18 mouse cellular contexts compared by ENCODE assay signal in the genomic region with DNA sequence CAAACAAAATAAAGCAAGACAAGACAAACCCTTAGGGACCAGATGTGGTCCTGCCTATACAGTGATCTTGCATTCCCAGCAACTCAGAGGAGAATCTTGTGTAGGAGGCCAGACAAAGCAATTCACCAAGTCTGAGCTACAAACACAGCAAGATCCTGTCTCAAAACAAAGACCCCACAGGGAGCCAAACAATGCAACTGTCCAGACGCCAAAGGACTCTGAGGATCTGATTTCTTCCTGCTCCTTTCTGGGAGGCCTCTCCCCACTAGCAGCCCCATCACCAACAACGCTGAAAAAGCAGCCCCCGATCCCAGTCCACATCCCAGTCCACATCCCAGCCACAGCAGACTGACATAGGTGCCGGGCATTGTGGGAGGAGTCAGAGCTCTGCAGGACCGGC. TPM values are rescaled to one million over a fixed set of nuclear protein-coding genes. Genes with fewer than 3 reads are reported as not detected.
DNase-seq lines count a peak whose midpoint lies in the region; ATAC-seq and TF ChIP-seq lines count a peak whose summit lies in the region.
"Had no signal": no experiment of that assay in that cellular context is flagged by ENCODE, and none has a peak within 500 bp of the region (broad histone marks: within the 10 kb centered on the region; RNA-seq: fewer than 3 reads in every experiment).

No protein-coding gene starts in this region.

- H3K27ac ChIP-seq in heart, embryonic 12.5 days (ENCODE audit: poor library complexity, severe bottlenecking) = no peak overlapping the region
- H3K27ac ChIP-seq in midbrain, embryonic 11.5 days (ENCODE audit: low read depth, low read length) = no peak overlapping the region
- H3K27ac ChIP-seq in midbrain, embryonic 13.5 days = no peak overlapping the region
- H3K27ac ChIP-seq in ES-E14 (ENCODE audit: insufficient read depth, low read depth, low read length, poor library complexity, severe bottlenecking) = peak overlapping the region; percentile 91
- H3K27ac ChIP-seq: embryonic facial prominence, embryonic 15.5 days; hindbrain, embryonic 13.5 days; intestine, embryonic 15.5 days; liver, embryonic 14.5 days; neural tube, embryonic 12.5 days had no signal

- H3K9ac ChIP-seq in heart, embryonic 12.5 days = 0 out of 2 replicates have a peak overlapping the region, but pooled peaks have one; percentile 17
- H3K9ac ChIP-seq in midbrain, embryonic 11.5 days (ENCODE audit: low read length) = peak overlapping the region; percentile 27; the same call in 1 of the 2 replicates
- H3K9ac ChIP-seq in midbrain, embryonic 13.5 days (replicated peaks) = no peak overlapping the region
- no peak overlapping the region for H3K9ac ChIP-seq in ES-E14 (ENCODE audit: insufficient read depth, low read depth, low read length, poor library complexity, severe bottlenecking)
- H3K9ac ChIP-seq: embryonic facial prominence, embryonic 15.5 days; hindbrain, embryonic 13.5 days; intestine, embryonic 15.5 days; liver, embryonic 14.5 days; neural tube, embryonic 12.5 days had no signal

- no peak for ATAC-seq in heart, embryonic 12.5 days (ENCODE audit: insufficient number of reproducible peaks, low FRiP score)
- no peak for ATAC-seq in midbrain, embryonic 11.5 days (ENCODE audit: low FRiP score)
- ATAC-seq in midbrain, embryonic 13.5 days = no peak
- no peak for ATAC-seq in inflammation-experienced regulatory T-cells, adult 6 months
- ATAC-seq: intestine, embryonic 15.5 days had no signal

- no peak overlapping the region for H3K4me2 ChIP-seq in heart, embryonic 12.5 days
- H3K4me2 ChIP-seq in midbrain, embryonic 11.5 days = no peak overlapping the region
- H3K4me2 ChIP-seq in midbrain, embryonic 13.5 days (replicated peaks) = no peak overlapping the region
- H3K4me2 ChIP-seq: embryonic facial prominence, embryonic 15.5 days; hindbrain, embryonic 13.5 days; intestine, embryonic 15.5 days; neural tube, embryonic 12.5 days had no signal

- in situ Hi-C loops in ES-E14 (cut with MboI; ENCODE audit: low sequenced_read_pairs in 2 of 2, unreplicated experiment in 2 of 2) = loop anchor here in 1 of 2 experiments (5.0 kb wide), 1 partner anchor 44 kb away; no protein-coding TSS in a partner anchor

- WGBS in heart, embryonic 12.5 days = 22% methylated on average over 5 of the region's 5 CpGs
- WGBS in midbrain, embryonic 11.5 days = 3% methylated on average over 5 of the region's 5 CpGs
- 1% methylated on average over 5 of the region's 5 CpGs for WGBS in midbrain, embryonic 13.5 days

- H3K4me1 ChIP-seq in heart, embryonic 12.5 days (replicated peaks) = peaks cover 58% of the 10 kb centered on the region
- H3K4me1 ChIP-seq in midbrain, embryonic 11.5 days (ENCODE audit: control insufficient read depth, insufficient read depth, low read length) = peaks cover 18% of the 10 kb centered on the region
- H3K4me1 ChIP-seq in midbrain, embryonic 13.5 days (replicated peaks) = peaks cover 24% of the 10 kb centered on the region
- H3K4me1 ChIP-seq in ES-E14 (ENCODE audit: control insufficient read depth in 2 of 2, insufficient read depth in 2 of 2, low read length in 2 of 2, poor library complexity in 1 of 2) = peaks cover 15 to 38% of the 10 kb centered on the region in 2 experiments

- no peak for DNase-seq in heart, adult 18-20 months
- peak; percentile 89 for DNase-seq in midbrain, embryonic 11.5 days (ENCODE audit: low spot score, missing footprints)
- peak; percentile 61 for DNase-seq in ES-E14 (ENCODE audit: low read depth, low spot score)
- peak; percentile 79 for DNase-seq in ZHBTc4 (ENCODE audit: low read depth, low spot score)
- no peak for DNase-seq in cerebellum, adult 18-20 months
- DNase-seq: cerebellum, adult 2 months; cerebellum, postnatal 36 days; gastrocnemius, postnatal 10 days; right cerebral cortex, postnatal 25 days had no signal

- H3K4me3 ChIP-seq in heart, embryonic 12.5 days = no peak overlapping the region
- no peak overlapping the region for H3K4me3 ChIP-seq in midbrain, embryonic 11.5 days (ENCODE audit: low read depth, low read length)
- H3K4me3 ChIP-seq in midbrain, embryonic 13.5 days (replicated peaks) = no peak overlapping the region
- no peak overlapping the region for H3K4me3 ChIP-seq in ES-E14 (ENCODE audit: insufficient read depth in 1 of 2, low read depth in 1 of 2, low read length in 2 of 2, poor library complexity in 1 of 2, severe bottlenecking in 1 of 2)
- H3K4me3 ChIP-seq: embryonic facial prominence, embryonic 15.5 days; hindbrain, embryonic 13.5 days; intestine, embryonic 15.5 days; neural tube, embryonic 12.5 days had no signal

- no peaks in the 10 kb centered on the region for H3K27me3 ChIP-seq in heart, embryonic 12.5 days (replicated peaks)
- no peaks in the 10 kb centered on the region for H3K27me3 ChIP-seq in midbrain, embryonic 11.5 days (ENCODE audit: control insufficient read depth, insufficient read depth, low read length)
- H3K27me3 ChIP-seq in midbrain, embryonic 13.5 days = peaks cover 10% of the 10 kb centered on the region; the same call in 1 of the 2 replicates
- H3K27me3 ChIP-seq: embryonic facial prominence, embryonic 15.5 days; neural tube, embryonic 12.5 days had no signal

- H3K36me3 ChIP-seq in heart, embryonic 12.5 days = 0 out of 2 replicates have a peak, but pooled peaks cover 7% of the 10 kb centered on the region
- H3K36me3 ChIP-seq in midbrain, embryonic 11.5 days (ENCODE audit: control insufficient read depth, insufficient read depth, low read length) = no peaks in the 10 kb centered on the region
- peaks cover 5% of the 10 kb centered on the region; the same call in 1 of the 2 replicates for H3K36me3 ChIP-seq in midbrain, embryonic 13.5 days
- H3K36me3 ChIP-seq in ES-E14 (ENCODE audit: control insufficient read depth, insufficient read depth, low read length, poor library complexity, severe bottlenecking) = peaks cover 7% of the 10 kb centered on the region
- H3K36me3 ChIP-seq: embryonic facial prominence, embryonic 15.5 days; hindbrain, embryonic 13.5 days; intestine, embryonic 15.5 days had no signal

- H3K9me3 ChIP-seq in heart, embryonic 12.5 days (replicated peaks) = no peaks in the 10 kb centered on the region
- H3K9me3 ChIP-seq in midbrain, embryonic 11.5 days (ENCODE audit: control insufficient read depth, low read length) = no peaks in the 10 kb centered on the region
- no peaks in the 10 kb centered on the region for H3K9me3 ChIP-seq in midbrain, embryonic 13.5 days
- no peaks in the 10 kb centered on the region for H3K9me3 ChIP-seq in ES-E14 (ENCODE audit: control insufficient read depth, insufficient read depth, low read depth, low read length)
- H3K9me3 ChIP-seq: embryonic facial prominence, embryonic 15.5 days; hindbrain, embryonic 13.5 days; intestine, embryonic 15.5 days; neural tube, embryonic 12.5 days had no signal

TF ChIP-seq in ES-E14, 5 proteins besides CTCF, POLR2A, EP300 and RAD21:
- TF ChIP-seq ZC3H11A (IDR thresholded peaks at IDR 0.05; ENCODE audit: borderline replicate concordance, low read depth, low read length) (no peak), ZNF384 (IDR thresholded peaks at IDR 0.05; ENCODE audit: low read depth, low read length) (no peak), HCFC1 (IDR thresholded peaks at IDR 0.05; ENCODE audit: borderline replicate concordance, insufficient read depth, low read length) (no peak), CHD2 (IDR thresholded peaks at IDR 0.05; ENCODE audit: low read depth, low read length) (no peak), MAFK (IDR thresholded peaks at IDR 0.05; ENCODE audit: insufficient read depth, low read depth, low read length) (no peak)

RNA-seq across cellular contexts. Expression of a gene that starts 4.6 kb away (rescaled TPM):
- polyA plus RNA-seq in heart, embryonic 12.5 days (2016; fragmentation: Nextera tagmentation; extraction: Ambion mirVana) = 9.4 and 10.8 TPM in 2 replicates
- 1 to 10 TPM; 1.4 to 2.1 TPM for total RNA-seq in heart, adult 18-20 months (2021)
- 2.8 and 4.4 TPM in 2 replicates for polyA plus RNA-seq in midbrain, embryonic 11.5 days (2014; fragmentation: Nextera tagmentation; extraction: Ambion mirVana)
- polyA plus RNA-seq in midbrain, embryonic 13.5 days (2015; fragmentation: Nextera tagmentation; extraction: Ambion mirVana) = 10.6 and 12.5 TPM in 2 replicates
- total RNA-seq in ES-E14 (2012; rRNA removed) = 6.2 and 6.8 TPM in 2 replicates
- not detected for polyA plus RNA-seq in inflammation-experienced regulatory T-cells, adult 6 months (2017; shearing (Covaris generic))

RNA-seq across cellular contexts. Expression of a gene that starts 16.5 kb away (rescaled TPM):
- 0.24 and 0.33 TPM in 2 replicates for polyA plus RNA-seq in heart, embryonic 12.5 days (2016; fragmentation: Nextera tagmentation; extraction: Ambion mirVana)
- total RNA-seq in heart, adult 18-20 months (2021) = under 1 TPM in 1 of 2 experiments, not detected in 1; 0.15 TPM
- 0.22 and 0.41 TPM in 2 replicates for polyA plus RNA-seq in midbrain, embryonic 11.5 days (2014; fragmentation: Nextera tagmentation; extraction: Ambion mirVana)
- 0.12 and 0.21 TPM in 2 replicates for polyA plus RNA-seq in midbrain, embryonic 13.5 days (2015; fragmentation: Nextera tagmentation; extraction: Ambion mirVana)
- 3.5 and 3.6 TPM in 2 replicates for total RNA-seq in ES-E14 (2012; rRNA removed)
- polyA plus RNA-seq in inflammation-experienced regulatory T-cells, adult 6 months (2017; shearing (Covaris generic)) = not detected
- polyA plus RNA-seq: liver, embryonic 14.5 days; spleen, adult 2 months had no signal

Comparison
In these comparisons a context has a peak if more than half of its experiments do, and no peak if none do; other contexts are left out.
1. H3K9ac ChIP-seq: peak in heart, embryonic 12.5 days (single experiment) and midbrain, embryonic 11.5 days (single experiment); none in midbrain, embryonic 13.5 days (single experiment) and ES-E14 (single experiment).
2. DNase-seq: peak in midbrain, embryonic 11.5 days (single experiment), ES-E14 (single experiment) and ZHBTc4 (single experiment); none in heart, adult 18-20 months (0 of 2) and cerebellum, adult 18-20 months (0 of 2).